Mouse (Mus musculus): ENCODE results near the gene P2rx3. TPM values are rescaled to one million over a fixed set of nuclear protein-coding genes. Genes with fewer than 3 reads are reported as not detected.

Gene P2rx3
- polyA plus RNA-seq, 1 experiment from 2014 or later = 2.5 TPM

DNA sequence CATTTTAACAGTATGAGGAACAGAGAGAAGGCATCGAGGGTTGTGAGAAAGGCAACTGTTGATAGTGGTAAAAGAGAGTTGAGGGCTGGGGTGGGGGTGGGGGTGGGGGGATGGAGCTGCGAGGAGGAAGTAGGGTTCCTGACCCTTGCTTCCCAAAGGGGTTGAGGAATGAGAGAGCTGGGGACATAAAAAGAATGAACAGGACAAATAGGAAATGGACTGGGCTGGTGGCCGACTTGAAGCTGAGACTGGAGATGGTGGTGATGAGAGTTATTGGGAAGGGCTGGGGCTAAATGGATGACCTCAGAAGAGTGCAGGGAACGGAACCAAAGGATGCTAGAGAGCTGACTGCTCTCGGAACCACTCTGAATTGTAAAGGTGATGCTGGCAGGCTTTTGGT, 19.4 kb upstream of the P2rx3 start:
- Histone ChIP-seq H3K4me3 (replicated peaks) (no peak overlapping the region), H3K9me3 (no peaks in the 10 kb centered on the region), H3K9ac (replicated peaks) (no peak overlapping the region), H3K4me1 (replicated peaks) (peaks cover 8% of the 10 kb centered on the region), H3K27ac (no peak overlapping the region), H3K4me2 (replicated peaks) (no peak overlapping the region), H3K27me3 (no peaks in the 10 kb centered on the region), H3K36me3 (peaks cover 100% of the 10 kb centered on the region)
- 81% methylated on average over 5 of the region's 5 CpGs for WGBS
- ATAC-seq = no peak

DNA sequence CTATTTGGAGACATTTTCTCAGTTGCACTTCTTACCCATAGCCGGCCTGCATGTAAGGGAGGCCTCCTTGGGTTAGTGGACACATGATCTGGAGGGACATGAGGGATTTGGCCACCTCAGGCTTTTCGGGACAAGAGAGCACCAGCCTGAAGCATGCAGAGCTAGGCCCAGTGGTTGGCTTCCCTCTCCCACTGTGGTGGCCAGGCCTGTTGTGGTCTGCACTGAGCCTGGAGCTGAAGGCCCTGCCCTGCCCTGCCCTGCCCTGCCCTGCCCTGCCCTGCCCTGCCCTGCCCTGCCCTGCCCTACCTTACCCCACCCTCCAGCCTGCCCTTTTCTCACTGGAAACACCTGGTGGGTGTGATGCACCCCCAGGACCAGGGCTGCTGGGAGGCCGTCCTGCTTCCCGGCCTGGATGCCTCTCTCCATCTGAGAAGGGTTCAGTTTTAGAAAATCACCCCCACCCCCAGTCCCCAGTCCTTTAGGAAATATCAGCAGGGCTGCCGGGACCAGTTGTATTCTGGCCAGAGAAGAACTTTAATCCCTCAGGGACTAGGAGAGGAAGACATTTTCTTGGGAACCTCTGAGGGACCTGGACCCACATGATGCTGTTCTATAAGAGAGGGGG, 16.0 kb upstream of the P2rx3 start:
- no peak overlapping the region for H3K4me2 ChIP-seq (replicated peaks)
- H3K4me1 ChIP-seq (replicated peaks) = peaks cover 27% of the 10 kb centered on the region
- no peak overlapping the region for H3K27ac ChIP-seq
- H3K4me3 ChIP-seq (replicated peaks) = no peak overlapping the region
- H3K9me3 ChIP-seq = no peaks in the 10 kb centered on the region
- no peaks in the 10 kb centered on the region for H3K27me3 ChIP-seq
- peaks cover 67% of the 10 kb centered on the region for H3K36me3 ChIP-seq
- no peak for ATAC-seq
- 93% methylated on average over 5 of the region's 5 CpGs for WGBS
- H3K9ac ChIP-seq (replicated peaks) = no peak overlapping the region

DNA sequence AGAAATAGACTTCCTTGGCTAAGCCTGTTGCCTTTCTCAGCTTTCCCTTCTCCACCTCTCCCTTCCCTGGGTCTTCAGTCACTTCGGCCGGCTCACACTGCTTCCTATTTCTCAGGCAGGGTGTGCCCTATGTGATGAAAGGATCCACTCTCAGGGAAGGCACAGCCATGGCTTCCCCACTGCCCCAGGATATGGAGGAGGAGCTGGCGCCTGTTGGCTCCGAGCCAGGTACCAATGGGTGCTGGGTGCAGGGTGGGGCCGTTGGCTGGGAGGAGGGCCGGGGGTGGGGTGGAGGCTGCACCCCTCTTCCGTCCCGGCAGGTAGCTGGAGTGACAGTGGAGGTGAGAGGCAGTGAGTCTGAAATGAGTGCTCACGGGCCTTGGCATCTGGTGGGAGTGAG, 13.5 kb upstream of the P2rx3 start:
- Histone ChIP-seq H3K27me3 (no peaks in the 10 kb centered on the region), H3K4me3 (replicated peaks) (peak overlapping the region; percentile 72), H3K36me3 (peaks cover 55% of the 10 kb centered on the region), H3K9ac (replicated peaks) (peak overlapping the region; percentile 56), H3K9me3 (no peaks in the 10 kb centered on the region), H3K4me2 (replicated peaks) (peak overlapping the region; percentile 72), H3K4me1 (replicated peaks) (peaks cover 38% of the 10 kb centered on the region), H3K27ac (peak overlapping the region; percentile 64)
- ATAC-seq = no peak
- WGBS = 63% methylated on average over 9 of the region's 9 CpGs

DNA sequence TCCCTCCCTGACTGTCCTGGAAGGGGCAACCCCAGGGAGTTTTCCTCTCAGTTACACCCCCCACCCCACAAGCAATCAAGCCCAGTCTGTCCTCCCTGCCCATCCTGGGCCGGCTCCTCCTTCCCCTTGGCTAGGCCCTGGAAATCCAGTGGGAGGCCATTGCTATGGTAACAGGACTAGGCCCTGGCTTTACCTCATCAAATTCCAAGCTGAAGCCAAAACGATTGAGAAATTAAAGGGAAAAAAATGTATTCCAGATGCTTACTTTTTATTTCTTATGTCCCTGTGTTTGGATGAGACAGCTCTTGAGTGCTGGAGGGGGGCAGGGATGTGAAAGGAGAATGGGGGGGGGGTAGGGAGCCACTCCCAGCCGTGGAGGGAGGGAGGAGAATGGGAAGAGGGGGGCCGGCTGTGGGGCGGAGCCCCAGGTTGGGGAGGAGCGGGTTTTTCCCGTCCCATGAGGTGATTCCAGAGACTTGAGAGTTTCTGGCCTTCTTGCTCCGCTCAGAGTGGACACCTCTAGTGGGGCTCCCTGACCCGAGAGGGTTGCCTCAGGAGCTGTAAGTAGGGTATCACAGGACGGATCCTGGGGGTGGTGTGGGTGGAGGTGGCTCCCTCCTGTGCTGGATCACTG, 12.9 kb upstream of the P2rx3 start:
- H3K36me3 ChIP-seq = peaks cover 55% of the 10 kb centered on the region
- peak; percentile 28 for ATAC-seq
- 6% methylated on average over 10 of the region's 10 CpGs for WGBS

DNA sequence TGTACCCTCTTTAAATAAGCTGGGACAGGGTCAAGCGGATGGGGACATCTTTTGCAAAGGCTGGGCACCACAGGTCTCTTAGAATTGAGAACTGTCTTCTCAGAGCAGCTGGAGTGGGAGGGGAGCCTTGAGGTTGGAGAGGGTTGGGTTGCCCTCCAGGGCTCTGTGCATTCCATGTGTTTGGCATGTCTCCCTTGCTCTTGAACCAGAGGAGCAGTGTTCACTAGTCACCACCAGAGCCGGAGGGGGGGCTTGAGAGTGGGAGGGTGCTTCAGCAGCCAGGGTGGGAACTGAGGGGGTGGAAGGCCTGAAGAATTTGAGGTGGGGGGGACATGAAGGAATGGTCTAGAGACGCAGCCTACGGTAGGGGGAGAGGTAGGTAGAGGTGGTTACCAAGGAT, 12.0 kb upstream of the P2rx3 start:
- H3K4me1 ChIP-seq (replicated peaks) = peaks cover 38% of the 10 kb centered on the region
- peak overlapping the region; percentile 91 for H3K27ac ChIP-seq
- ATAC-seq = no peak
- H3K4me3 ChIP-seq (replicated peaks) = peak overlapping the region; percentile 72
- H3K4me2 ChIP-seq (replicated peaks) = peak overlapping the region; percentile 72
- no peaks in the 10 kb centered on the region for H3K27me3 ChIP-seq
- H3K9me3 ChIP-seq = no peaks in the 10 kb centered on the region
- WGBS = 72% methylated on average over 4 of the region's 4 CpGs
- peaks cover 54% of the 10 kb centered on the region for H3K36me3 ChIP-seq
- H3K9ac ChIP-seq (replicated peaks) = 0 out of 2 replicates have a peak overlapping the region, but pooled peaks have one; percentile 80

More for the DNA sequence above, 12.9 kb upstream of the P2rx3 start:
- H3K27ac ChIP-seq = peak overlapping the region; percentile 64
- peaks cover 38% of the 10 kb centered on the region for H3K4me1 ChIP-seq (replicated peaks)
- no peaks in the 10 kb centered on the region for H3K27me3 ChIP-seq
- peak overlapping the region; percentile 72 for H3K4me3 ChIP-seq (replicated peaks)
- no peaks in the 10 kb centered on the region for H3K9me3 ChIP-seq
- H3K9ac ChIP-seq (replicated peaks) = peak overlapping the region; percentile 56
- H3K4me2 ChIP-seq (replicated peaks) = peak overlapping the region; percentile 72

DNA sequence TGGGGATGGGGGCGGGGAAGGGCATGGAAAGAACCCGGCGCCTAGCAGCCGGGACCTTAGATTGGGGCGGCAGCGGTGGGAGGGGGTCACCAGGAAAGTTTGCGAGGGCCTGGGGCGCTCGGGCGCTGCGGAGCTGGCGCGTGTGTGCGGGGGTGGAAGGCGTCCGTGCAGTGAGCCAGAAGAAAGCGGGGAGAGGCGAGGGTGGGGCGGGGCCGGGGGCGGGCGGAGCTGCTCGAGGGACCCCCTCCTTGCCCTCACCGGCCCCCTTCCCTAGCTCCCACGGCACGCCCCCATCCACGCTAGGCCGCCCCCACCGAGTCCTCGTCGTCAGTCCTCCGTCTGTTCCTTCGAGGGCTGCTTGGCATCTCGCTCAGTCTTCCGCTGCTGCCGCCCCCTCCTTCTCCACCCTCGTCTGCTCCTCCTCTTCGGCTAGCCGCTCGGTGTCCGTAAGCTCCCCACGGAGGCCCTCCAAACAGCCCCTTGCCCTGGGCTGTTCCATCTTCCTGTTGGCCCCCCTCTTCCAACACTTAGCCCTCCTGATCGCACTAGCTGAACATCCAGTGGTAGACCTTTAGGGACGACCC, 11.0 kb upstream of the P2rx3 start:
- peak; percentile 76 for ATAC-seq
- peak overlapping the region; percentile 72 for H3K4me2 ChIP-seq (replicated peaks)
- H3K4me1 ChIP-seq (replicated peaks) = peaks cover 38% of the 10 kb centered on the region
- peaks cover 54% of the 10 kb centered on the region for H3K36me3 ChIP-seq
- WGBS = under 1% methylated on average over 31 of the region's 44 CpGs
- H3K4me3 ChIP-seq (replicated peaks) = peak overlapping the region; percentile 72
- peak overlapping the region; percentile 91 for H3K27ac ChIP-seq
- H3K9ac ChIP-seq (replicated peaks) = peak overlapping the region; percentile 80
- no peaks in the 10 kb centered on the region for H3K9me3 ChIP-seq
- no peaks in the 10 kb centered on the region for H3K27me3 ChIP-seq

DNA sequence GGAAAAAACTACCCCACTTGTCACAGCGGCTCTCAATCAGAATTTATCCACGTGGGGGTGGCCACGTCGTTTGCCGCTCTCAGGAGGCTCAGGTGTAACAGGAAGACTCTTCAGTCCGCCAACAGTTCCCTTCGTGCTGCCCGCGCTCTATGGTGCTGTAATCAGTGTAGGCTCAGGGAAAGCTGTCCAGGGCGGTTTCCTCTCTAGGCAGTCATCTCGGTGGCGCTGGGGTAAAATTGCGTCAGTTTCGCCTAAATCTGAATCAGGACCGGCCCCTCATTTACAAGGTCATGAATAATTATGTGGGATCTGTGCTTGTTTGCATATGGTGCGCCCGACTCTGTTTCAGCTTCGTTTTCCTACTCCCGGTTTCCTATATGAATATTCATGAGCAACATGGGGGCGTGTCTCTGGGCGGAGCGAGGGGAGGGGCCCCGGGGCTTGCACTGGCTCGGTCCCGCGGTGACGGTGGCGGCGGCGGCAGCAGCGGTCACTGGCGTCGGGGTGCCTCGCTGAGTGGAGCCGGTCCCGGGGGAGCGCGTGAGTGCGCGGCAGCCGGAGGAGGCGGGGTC, 10.4 kb upstream of the P2rx3 start, which contains the start of gene Tnks1bp1:
Tnks1bp1 (plus strand) TSS at position 427 of the 572 bp plus-strand sequence.
- Histone ChIP-seq H3K9ac (replicated peaks) (peak within 1 kb of the TSS; percentile 80), H3K9me3 (no peaks in the 10 kb centered on the region), H3K4me2 (replicated peaks) (peak within 1 kb of the TSS; percentile 72), H3K27ac (peak within 1 kb of the TSS; percentile 91), H3K36me3 (peaks cover 54% of the 10 kb centered on the region), H3K4me1 (replicated peaks) (peaks cover 38% of the 10 kb centered on the region), H3K27me3 (no peaks in the 10 kb centered on the region), H3K4me3 (replicated peaks) (peak within 1 kb of the TSS; percentile 72)
- WGBS = under 1% methylated on average over 42 of the region's 42 CpGs
- peak; percentile 88 for ATAC-seq

DNA sequence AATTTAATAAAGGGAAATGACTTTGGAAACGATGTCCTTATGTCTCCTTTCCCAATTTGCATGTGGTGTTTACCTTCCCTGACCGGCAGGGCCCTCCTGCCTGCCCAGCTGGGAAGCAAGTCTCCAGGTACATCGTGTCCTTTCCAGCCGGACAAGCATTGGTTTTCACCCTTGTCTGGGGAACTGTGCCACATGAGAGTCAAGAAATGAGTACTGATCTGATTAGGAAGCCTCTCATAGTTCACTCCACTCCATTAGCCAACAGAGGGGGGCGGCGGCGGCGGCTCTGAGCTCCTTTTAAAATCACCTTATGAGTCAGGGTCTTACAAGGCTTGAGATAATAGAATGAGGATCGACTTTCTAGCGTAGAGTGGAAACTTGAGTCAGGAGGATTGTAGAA, 9.8 kb upstream of the P2rx3 start:
- 0 out of 2 replicates have a peak overlapping the region, but pooled peaks have one; percentile 91 for H3K27ac ChIP-seq
- no peak for ATAC-seq
- H3K4me2 ChIP-seq (replicated peaks) = peak overlapping the region; percentile 72
- H3K4me1 ChIP-seq (replicated peaks) = peaks cover 38% of the 10 kb centered on the region
- peak overlapping the region; percentile 72 for H3K4me3 ChIP-seq (replicated peaks)
- H3K9me3 ChIP-seq = no peaks in the 10 kb centered on the region
- WGBS = 54% methylated on average over 10 of the region's 10 CpGs
- H3K9ac ChIP-seq (replicated peaks) = peak overlapping the region; percentile 80
- no peaks in the 10 kb centered on the region for H3K27me3 ChIP-seq
- H3K36me3 ChIP-seq = peaks cover 54% of the 10 kb centered on the region

DNA sequence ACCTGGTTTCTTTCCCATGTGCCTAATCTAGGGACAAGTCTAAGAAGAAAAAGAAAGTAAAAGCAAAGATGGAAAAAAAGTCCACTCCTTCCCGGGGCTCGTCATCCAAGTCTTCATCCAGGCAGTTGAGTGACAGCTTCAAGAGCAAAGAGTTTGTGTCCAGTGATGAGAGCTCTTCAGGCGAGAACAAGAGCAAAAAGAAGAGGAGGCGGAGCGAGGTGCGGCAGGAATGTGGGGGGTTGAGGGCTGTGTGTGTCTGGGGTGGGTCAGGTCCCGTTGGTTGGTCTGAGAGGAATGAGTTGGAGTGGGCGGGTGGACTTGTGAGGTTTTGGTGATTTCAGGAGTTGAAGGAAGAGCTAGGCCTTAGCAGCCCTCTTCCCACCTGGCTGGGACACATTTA, 9.0 kb upstream of the P2rx3 start:
- H3K4me2 ChIP-seq (replicated peaks) = no peak overlapping the region
- ATAC-seq = no peak
- no peaks in the 10 kb centered on the region for H3K9me3 ChIP-seq
- H3K4me3 ChIP-seq (replicated peaks) = no peak overlapping the region
- peaks cover 38% of the 10 kb centered on the region for H3K4me1 ChIP-seq (replicated peaks)
- WGBS = 69% methylated on average over 8 of the region's 8 CpGs
- H3K27ac ChIP-seq = no peak overlapping the region
- peaks cover 58% of the 10 kb centered on the region for H3K36me3 ChIP-seq
- H3K27me3 ChIP-seq = no peaks in the 10 kb centered on the region
- no peak overlapping the region for H3K9ac ChIP-seq (replicated peaks)

DNA sequence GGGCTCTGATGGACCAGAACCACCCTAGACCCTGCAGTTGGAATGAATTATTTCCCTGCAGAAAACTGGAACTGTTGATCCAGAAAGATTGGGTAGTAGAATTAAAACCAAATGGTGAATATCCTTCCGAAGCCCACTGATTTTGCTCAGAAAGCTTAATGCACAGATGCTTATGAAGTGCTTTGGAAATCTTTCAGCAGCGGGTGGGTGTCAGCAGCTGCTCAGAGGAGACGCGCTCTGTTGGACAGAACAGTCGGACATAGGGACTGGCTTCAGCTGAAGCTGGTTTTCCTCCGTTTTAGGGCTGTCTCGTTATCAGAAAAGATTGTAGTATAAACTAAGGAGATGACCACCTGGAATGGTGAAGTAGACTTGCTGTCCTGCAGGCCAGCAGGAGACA, 6.4 kb upstream of the P2rx3 start:
- Histone ChIP-seq H3K27ac (no peak overlapping the region), H3K4me1 (replicated peaks) (peaks cover 19% of the 10 kb centered on the region), H3K9ac (replicated peaks) (no peak overlapping the region), H3K36me3 (peaks cover 78% of the 10 kb centered on the region), H3K9me3 (no peaks in the 10 kb centered on the region), H3K4me2 (replicated peaks) (no peak overlapping the region), H3K27me3 (no peaks in the 10 kb centered on the region), H3K4me3 (replicated peaks) (no peak overlapping the region)
- 95% methylated on average over 7 of the region's 7 CpGs for WGBS
- no peak for ATAC-seq

DNA sequence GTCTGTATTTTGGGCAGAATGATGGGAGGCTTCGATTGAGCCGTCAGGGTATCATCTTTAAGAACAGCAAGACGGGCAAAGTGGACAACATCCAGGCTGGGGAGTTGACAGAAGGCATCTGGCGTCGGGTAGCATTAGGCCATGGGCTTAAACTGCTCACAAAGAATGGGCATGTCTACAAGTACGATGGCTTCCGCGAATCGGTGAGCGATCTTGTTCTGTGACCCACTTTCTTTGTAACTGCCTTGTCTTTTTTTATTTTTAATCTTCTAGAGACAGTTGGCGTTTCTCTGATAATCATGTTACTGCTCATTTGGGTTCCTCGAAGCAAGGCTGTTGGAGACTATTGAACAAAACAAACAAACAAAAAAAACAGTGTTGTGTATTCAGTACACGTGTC, 1.1 kb upstream of the P2rx3 start:
- H3K27ac ChIP-seq = no peak overlapping the region
- no peak for ATAC-seq
- peak overlapping the region; percentile 90 for H3K9ac ChIP-seq (replicated peaks)
- H3K27me3 ChIP-seq = no peaks in the 10 kb centered on the region
- WGBS = 80% methylated on average over 13 of the region's 13 CpGs
- peak overlapping the region; percentile 66 for H3K4me2 ChIP-seq (replicated peaks)
- peak overlapping the region; percentile 89 for H3K4me3 ChIP-seq (replicated peaks)
- peaks cover 30% of the 10 kb centered on the region for H3K4me1 ChIP-seq (replicated peaks)
- H3K9me3 ChIP-seq = no peaks in the 10 kb centered on the region
- peaks cover 42% of the 10 kb centered on the region for H3K36me3 ChIP-seq

DNA sequence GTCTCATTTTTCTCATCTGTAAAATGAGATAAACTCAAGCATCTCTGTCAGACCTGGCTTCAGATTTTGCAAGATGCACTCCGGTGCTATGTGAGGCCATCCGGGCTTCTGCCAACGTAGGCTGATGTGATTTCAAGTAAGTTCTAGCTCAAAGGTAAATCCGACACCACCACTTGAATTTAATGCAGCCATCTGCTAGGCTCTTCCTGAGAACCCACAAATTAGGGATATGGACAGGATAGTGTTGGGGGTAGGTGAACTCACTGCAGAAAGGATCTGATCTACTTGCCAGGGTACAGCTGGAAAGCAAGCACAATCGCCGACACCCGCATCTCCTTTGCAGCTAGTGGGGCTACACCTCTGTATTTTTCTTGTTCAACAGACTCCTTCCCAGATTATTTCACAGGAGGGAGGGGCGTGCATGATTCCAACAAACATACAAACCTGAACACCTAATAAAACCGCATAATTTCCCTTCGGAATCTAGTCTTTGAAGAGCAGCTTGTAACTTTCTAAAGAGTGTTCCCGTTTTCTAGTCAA, 685 bp downstream of the P2rx3 start:
- peaks cover 30% of the 10 kb centered on the region for H3K4me1 ChIP-seq (replicated peaks)
- peak overlapping the region; percentile 89 for H3K4me3 ChIP-seq (replicated peaks)
- H3K27me3 ChIP-seq = no peaks in the 10 kb centered on the region
- peak overlapping the region; percentile 90 for H3K9ac ChIP-seq (replicated peaks)
- 7% methylated on average over 11 of the region's 11 CpGs for WGBS
- peak; percentile 63 for ATAC-seq
- H3K4me2 ChIP-seq (replicated peaks) = peak overlapping the region; percentile 66
- peaks cover 24% of the 10 kb centered on the region for H3K36me3 ChIP-seq
- peak overlapping the region; percentile 79; the same call in 1 of the 2 replicates for H3K27ac ChIP-seq
- no peaks in the 10 kb centered on the region for H3K9me3 ChIP-seq

Data from midbrain, embryonic 13.5 days (tissue).